In the genomic region with DNA sequence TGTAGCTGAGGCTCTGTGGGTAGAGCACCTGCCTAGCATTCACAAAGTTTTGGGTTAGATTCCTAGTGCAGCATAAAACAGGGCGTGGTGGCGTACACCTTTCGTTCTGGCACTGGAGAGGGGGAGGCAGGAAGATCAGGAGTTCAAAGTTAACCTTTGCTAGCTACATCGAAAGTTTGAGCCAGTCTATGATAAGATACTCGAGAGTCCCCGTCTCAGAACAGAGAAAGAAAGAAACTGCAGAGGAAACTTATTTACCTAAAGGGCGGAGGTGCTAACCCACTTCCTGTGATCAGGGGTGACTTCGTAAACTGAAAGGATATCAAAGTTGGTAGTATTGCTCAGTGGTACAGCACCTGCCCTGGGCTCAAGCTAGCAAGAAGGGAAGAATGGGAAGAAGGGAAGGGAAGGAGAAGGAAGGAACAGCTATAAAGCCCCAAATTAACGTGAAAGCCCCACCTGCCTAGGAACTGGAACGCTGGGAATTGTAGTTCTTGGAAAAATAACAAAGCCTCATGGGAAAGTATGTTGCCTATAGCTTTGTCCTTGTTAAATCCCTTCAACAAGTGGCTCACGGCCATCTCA, we compare ENCODE assay signal across 9 mouse cellular contexts. TPM values are rescaled to one million over a fixed set of nuclear protein-coding genes. Genes with fewer than 3 reads are reported as not detected.
DNase-seq lines count a peak whose midpoint lies in the region; ATAC-seq lines count a peak whose summit lies in the region.
"Had no signal": no experiment of that assay in that cellular context is flagged by ENCODE, and none has a peak within 500 bp of the region (broad histone marks: within the 10 kb centered on the region; RNA-seq: fewer than 3 reads in every experiment).

No protein-coding gene starts in this region.

- H3K4me1 ChIP-seq in forebrain, embryonic 10.5 days = peaks cover 29% of the 10 kb centered on the region
- peaks cover 11% of the 10 kb centered on the region; the same call in 1 of the 2 replicates for H3K4me1 ChIP-seq in liver, embryonic 11.5 days (replicated peaks; ENCODE audit: control insufficient read depth, insufficient read depth, low read length)
- peaks cover 2% of the 10 kb centered on the region; the same call in 1 of the 2 replicates for H3K4me1 ChIP-seq in neural tube, embryonic 15.5 days

- 53% methylated on average over 11 of the region's 11 CpGs for WGBS in forebrain, embryonic 10.5 days
- 39% methylated on average over 11 of the region's 11 CpGs for WGBS in liver, embryonic 11.5 days
- 60% methylated on average over 11 of the region's 11 CpGs for WGBS in neural tube, embryonic 15.5 days

- H3K9ac ChIP-seq in liver, embryonic 11.5 days (ENCODE audit: low read depth, low read length) = peak overlapping the region; percentile 8; the same call in 1 of the 2 replicates
- no peak overlapping the region for H3K9ac ChIP-seq in neural tube, embryonic 15.5 days (replicated peaks)

- peak overlapping the region; percentile 45 for H3K4me2 ChIP-seq in liver, embryonic 11.5 days
- H3K4me2 ChIP-seq in neural tube, embryonic 15.5 days = peak overlapping the region; percentile 41

- DNase-seq in embryo, embryonic 10.5 days (ENCODE audit: low spot score) = peak; percentile 53
- no peak for DNase-seq in embryo, embryonic 9.5 days (ENCODE audit: extremely low spot score)
- DNase-seq in CD4-positive, CD25-positive, alpha-beta regulatory T cell, adult 2 months (ENCODE audit: low read depth, low spot score) = peak; percentile 83
- no peak for DNase-seq in forebrain, embryonic 10.5 days (ENCODE audit: extremely low spot score, low spot score)
- DNase-seq in liver, embryonic 11.5 days (ENCODE audit: low spot score) = no peak
- DNase-seq in cerebellum, adult 11-12 months = no peak
- DNase-seq in cerebellum, adult 9-10 months = no peak

- H3K27ac ChIP-seq in forebrain, embryonic 10.5 days = peak overlapping the region; percentile 80
- H3K27ac ChIP-seq in liver, embryonic 11.5 days (ENCODE audit: low read depth, low read length) = no peak overlapping the region
- H3K27ac ChIP-seq in neural tube, embryonic 15.5 days (replicated peaks) = no peak overlapping the region

- H3K27me3 ChIP-seq in forebrain, embryonic 10.5 days (ENCODE audit: poor library complexity, severe bottlenecking) = peaks cover 41% of the 10 kb centered on the region
- no peaks in the 10 kb centered on the region for H3K27me3 ChIP-seq in liver, embryonic 11.5 days (replicated peaks; ENCODE audit: control insufficient read depth, insufficient read depth, low read length)
- H3K27me3 ChIP-seq in neural tube, embryonic 15.5 days (replicated peaks) = no peaks in the 10 kb centered on the region
- H3K27me3 ChIP-seq: megakaryocyte, embryonic 14.5 days had no signal

- peak; percentile 16; the same call in 1 of the 2 replicates for ATAC-seq in liver, embryonic 11.5 days (replicated peaks; ENCODE audit: low FRiP score)
- ATAC-seq in neural tube, embryonic 15.5 days (ENCODE audit: low FRiP score) = no peak

- no peaks in the 10 kb centered on the region for H3K9me3 ChIP-seq in forebrain, embryonic 10.5 days
- no peaks in the 10 kb centered on the region for H3K9me3 ChIP-seq in liver, embryonic 11.5 days (ENCODE audit: control insufficient read depth, low read length)
- no peaks in the 10 kb centered on the region for H3K9me3 ChIP-seq in neural tube, embryonic 15.5 days (replicated peaks)
- H3K9me3 ChIP-seq: megakaryocyte, embryonic 14.5 days had no signal

- H3K36me3 ChIP-seq in forebrain, embryonic 10.5 days (replicated peaks) = no peaks in the 10 kb centered on the region
- no peaks in the 10 kb centered on the region for H3K36me3 ChIP-seq in liver, embryonic 11.5 days (ENCODE audit: control insufficient read depth, insufficient read depth, low read length)
- H3K36me3 ChIP-seq in neural tube, embryonic 15.5 days = no peaks in the 10 kb centered on the region

- peak overlapping the region; percentile 44 for H3K4me3 ChIP-seq in forebrain, embryonic 10.5 days
- H3K4me3 ChIP-seq in liver, embryonic 11.5 days (ENCODE audit: low read depth, low read length) = peak overlapping the region; percentile 19
- H3K4me3 ChIP-seq in neural tube, embryonic 15.5 days (replicated peaks) = peak overlapping the region; percentile 20
- H3K4me3 ChIP-seq: megakaryocyte, embryonic 14.5 days had no signal

RNA-seq across cellular contexts. Expression of a gene that starts 42.4 kb away (rescaled TPM):
- polyA plus RNA-seq in forebrain, embryonic 10.5 days (2016; fragmentation: Nextera tagmentation; extraction: Ambion mirVana) = 0.31 and 0.37 TPM in 2 replicates
- polyA plus RNA-seq in liver, embryonic 11.5 days (2014; fragmentation: Nextera tagmentation; extraction: Ambion mirVana) = 2.7 TPM in 2 replicates
- 3.4 and 3.6 TPM in 2 replicates for polyA plus RNA-seq in neural tube, embryonic 15.5 days (2015; fragmentation: Nextera tagmentation; extraction: Ambion mirVana)

Comparison
In these comparisons a context has a peak if more than half of its experiments do, and no peak if none do; other contexts are left out.
1. DNase-seq: peak in embryo, embryonic 10.5 days (single experiment) and CD4-positive, CD25-positive, alpha-beta regulatory T cell, adult 2 months (single experiment); none in embryo, embryonic 9.5 days (single experiment), forebrain, embryonic 10.5 days (single experiment), liver, embryonic 11.5 days (single experiment), cerebellum, adult 11-12 months (single experiment) and cerebellum, adult 9-10 months (single experiment).
2. Peak in every context shown above with its lines, with median percentiles within 50 percentile points of each other: H3K4me3 ChIP-seq.